Mouse (Mus musculus) bone marrow, adult 2 months (tissue): Measurements from ENCODE around the gene Bmpr1a.

Experiments
- CTCF ChIP-seq: fragments of 200-500 bp; IDR thresholded peaks from 2 replicates; pipeline ENCODE4 v1.5.1; 2011; ENCODE audit warnings: low read length, control low read depth; ENCODE audit not compliant: control insufficient read depth, insufficient read depth
- POLR2A ChIP-seq: fragments of 200-500 bp; IDR thresholded peaks from 2 replicates; pipeline ENCODE4 v1.6.1; 2011; ENCODE audit warnings: low read depth, mild to moderate bottlenecking, control low read depth, low read length, borderline replicate concordance; ENCODE audit not compliant: control insufficient read depth

DNA sequence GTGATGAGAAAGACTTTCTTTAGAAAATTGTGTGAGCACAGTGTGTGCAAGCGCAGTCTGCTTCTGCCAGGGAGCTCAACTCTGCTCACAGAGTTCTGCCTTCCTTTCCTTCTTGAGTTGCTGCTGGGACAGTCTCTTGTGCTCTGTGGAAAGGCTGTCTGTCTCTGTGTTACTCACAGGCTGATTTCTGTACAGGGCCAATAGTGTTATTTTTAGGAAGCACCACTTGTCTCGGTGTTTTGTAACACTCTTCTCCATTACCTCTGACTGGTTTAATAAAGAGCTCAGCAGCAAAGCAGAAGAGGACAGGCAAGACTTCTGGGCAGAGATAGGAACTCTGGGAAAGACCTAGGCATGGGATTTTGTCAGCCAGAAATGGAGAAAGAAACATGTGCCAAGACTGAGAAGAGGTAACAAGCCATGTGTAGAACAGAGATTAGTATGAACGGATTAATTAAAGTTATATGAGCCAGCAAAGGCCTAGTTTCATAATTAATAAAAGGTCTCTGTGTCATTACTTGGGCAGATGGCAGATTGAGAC is 62.5 kb downstream of the Bmpr1a start:
- TF ChIP-seq CTCF (no peak), POLR2A (no peak)
